In genomic region chr6:86694465-86694864, GRCm38 (mm10) we compare ENCODE assay signal across 8 mouse cellular contexts. TPM values are rescaled to one million over a fixed set of nuclear protein-coding genes. Genes with fewer than 3 reads are reported as not detected.
DNase-seq lines count a peak whose midpoint lies in the region; ATAC-seq and TF ChIP-seq lines count a peak whose summit lies in the region.

No protein-coding gene starts in this region.

- no peak overlapping the region for H3K27ac ChIP-seq in gastrocnemius, adult 2 months
- H3K27ac ChIP-seq in lung, postnatal 0 days (ENCODE audit: low read length) = no peak overlapping the region

- peak; percentile 83 for TF ChIP-seq CTCF in gastrocnemius, adult 2 months (IDR thresholded peaks at IDR 0.05)
- TF ChIP-seq CTCF in lung, postnatal 0 days (IDR thresholded peaks at IDR 0.05) = peak; percentile 87

- H3K27me3 ChIP-seq in lung, postnatal 0 days (replicated peaks; ENCODE audit: insufficient read depth, low read length) = no peaks in the 10 kb centered on the region

- no peaks in the 10 kb centered on the region for H3K9me3 ChIP-seq in lung, postnatal 0 days (ENCODE audit: low read length)

- DNase-seq in gastrocnemius, adult 2 months = peak; percentile 50
- DNase-seq in gastrocnemius, postnatal 25 days = no peak
- peak; percentile 17 to 37 for DNase-seq in urinary bladder, postnatal 36 days (ENCODE audit: low spot score in 2 of 2)
- no peak for DNase-seq in urinary bladder, adult 2 months (ENCODE audit: low spot score)
- peak; percentile 44 for DNase-seq in cerebellum, adult 9-11 months
- peak; percentile 56 for DNase-seq in lung, postnatal 0 days (ENCODE audit: low spot score)
- DNase-seq in spleen, postnatal 36 days (ENCODE audit: low spot score in 2 of 2) = peak; percentile 39 to 53

- H3K4me3 ChIP-seq in gastrocnemius, adult 2 months = no peak overlapping the region
- no peak overlapping the region for H3K4me3 ChIP-seq in lung, postnatal 0 days (ENCODE audit: low read depth, low read length)

- TF ChIP-seq EP300 in lung, postnatal 0 days (IDR thresholded peaks at IDR 0.05) = no peak

- intact Hi-C loops in gastrocnemius, adult 2 months (cut with DNase I) = no loop called here

- H3K4me2 ChIP-seq in lung, postnatal 0 days (replicated peaks; ENCODE audit: low read depth, low read length) = no peak overlapping the region

- H3K9ac ChIP-seq in lung, postnatal 0 days (replicated peaks; ENCODE audit: low read depth) = no peak overlapping the region

- ATAC-seq in inflammation-experienced regulatory T-cells, adult 6 months = peak; percentile 73
- no peak for ATAC-seq in lung, postnatal 0 days

- peaks cover 21% of the 10 kb centered on the region for H3K36me3 ChIP-seq in lung, postnatal 0 days (ENCODE audit: insufficient read depth, low read length)

- H3K4me1 ChIP-seq in lung, postnatal 0 days (ENCODE audit: insufficient read depth, low read depth, low read length) = no peaks in the 10 kb centered on the region

RNA-seq across cellular contexts. Expression of gene Snrnp27, which starts 10.1 kb away (rescaled TPM):
- 10 to 100 TPM; 71.7 to 87.0 TPM for total RNA-seq in gastrocnemius, adult 2 months (2021)
- total RNA-seq in gastrocnemius, postnatal 25 days (2021) = 10 to 100 TPM; 73.4 to 74.7 TPM
- 60.5 and 65.3 TPM in 2 replicates for polyA plus RNA-seq in urinary bladder, adult 2 months (2012; rRNA removed)
- polyA plus RNA-seq in inflammation-experienced regulatory T-cells, adult 6 months (2017; shearing (Covaris generic)) = 100 to 1,000 TPM; 110 to 152 (median 125) TPM
- 91.2 and 95.5 TPM in 2 replicates for polyA plus RNA-seq in lung, postnatal 0 days (2015; fragmentation: Nextera tagmentation; extraction: Ambion mirVana)

RNA-seq across cellular contexts. Expression of gene Mxd1, which starts 25.5 kb away (rescaled TPM):
- 1 to 10 TPM; 2.6 to 3.9 TPM for total RNA-seq in gastrocnemius, adult 2 months (2021)
- 1 to 10 TPM; 2.7 to 3.0 TPM for total RNA-seq in gastrocnemius, postnatal 25 days (2021)
- polyA plus RNA-seq in urinary bladder, adult 2 months (2012; rRNA removed) = 9.0 and 10.1 TPM in 2 replicates
- 10 to 100 TPM; 13.1 to 22.6 (median 13.8) TPM for polyA plus RNA-seq in inflammation-experienced regulatory T-cells, adult 6 months (2017; shearing (Covaris generic))
- 16.4 and 17.2 TPM in 2 replicates for polyA plus RNA-seq in lung, postnatal 0 days (2015; fragmentation: Nextera tagmentation; extraction: Ambion mirVana)

RNA-seq across cellular contexts. Expression of gene Gmcl1, which starts 38.7 kb away (rescaled TPM):
- 1 to 10 TPM; 2.6 to 3.2 TPM for total RNA-seq in gastrocnemius, adult 2 months (2021)
- total RNA-seq in gastrocnemius, postnatal 25 days (2021) = 1 to 10 TPM; 2.4 to 2.8 TPM
- 16.5 TPM in 2 replicates for polyA plus RNA-seq in urinary bladder, adult 2 months (2012; rRNA removed)
- polyA plus RNA-seq in inflammation-experienced regulatory T-cells, adult 6 months (2017; shearing (Covaris generic)) = 10 to 100 TPM; 11.9 to 15.7 (median 13.4) TPM
- 12.2 and 17.7 TPM in 2 replicates for polyA plus RNA-seq in lung, postnatal 0 days (2015; fragmentation: Nextera tagmentation; extraction: Ambion mirVana)

Comparison
In these comparisons a context has a peak if more than half of its experiments do, and no peak if none do; other contexts are left out.
1. DNase-seq: peak in gastrocnemius, adult 2 months (single experiment), urinary bladder, postnatal 36 days (2 of 2), cerebellum, adult 9-11 months (single experiment), lung, postnatal 0 days (single experiment) and spleen, postnatal 36 days (2 of 2); none in gastrocnemius, postnatal 25 days (single experiment) and urinary bladder, adult 2 months (single experiment).